Mouse (Mus musculus): ENCODE results near the gene Frrs1l. TPM values are rescaled to one million over a fixed set of nuclear protein-coding genes. Genes with fewer than 3 reads are reported as not detected.
A peak's percentile ranks its signal among the peaks of the same experiment; 100 is the strongest.

Gene Frrs1l
- polyA plus RNA-seq, 1 experiment from 2014 or later = 1.7 TPM

DNA sequence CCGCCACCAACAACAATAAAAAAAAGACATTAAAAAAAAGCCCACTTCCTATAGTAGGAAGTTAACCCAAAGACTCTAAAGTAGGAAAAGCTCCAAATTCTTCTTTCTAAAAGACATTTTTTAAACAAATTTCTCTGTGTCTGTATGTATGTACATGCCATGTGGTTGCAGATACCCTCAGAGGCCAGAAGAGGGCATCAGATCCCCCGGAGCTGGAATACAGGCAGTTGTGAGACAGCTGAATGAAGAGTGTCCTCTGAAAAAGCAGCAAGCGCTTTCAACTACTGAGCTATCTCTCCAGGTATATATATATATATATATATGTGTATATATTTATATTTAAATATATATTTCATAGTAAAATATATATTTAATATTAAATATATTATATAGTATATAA is 31.1 kb upstream of the Frrs1l start:
- 86% methylated on average over 3 of the region's 3 CpGs for WGBS
- no peak overlapping the region for H3K4me2 ChIP-seq
- no peak for ATAC-seq (ENCODE audit: insufficient read depth)

DNA sequence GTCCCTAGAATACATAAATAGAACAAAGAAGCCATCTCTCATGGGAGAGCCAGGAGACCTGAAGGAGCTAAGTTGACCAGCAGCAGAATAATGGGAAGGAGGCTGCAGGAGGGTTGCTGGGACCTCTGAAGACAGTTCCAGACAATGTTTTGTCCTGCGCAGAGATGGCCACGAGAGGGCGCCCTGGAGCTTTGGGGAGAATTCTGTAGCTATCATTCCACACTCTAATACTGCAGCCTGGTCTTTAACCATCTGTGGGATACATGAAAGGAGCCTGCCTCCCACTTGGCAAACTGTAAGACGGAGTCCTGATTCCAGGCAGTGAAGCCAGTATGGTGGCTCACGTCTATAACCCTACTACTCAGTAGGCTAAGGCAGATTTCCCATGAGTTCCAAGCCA is 27.0 kb upstream of the Frrs1l start:
- no peaks in the 10 kb centered on the region for H3K36me3 ChIP-seq (ENCODE audit: insufficient read depth)

More for the DNA sequence above, 31.1 kb upstream of the Frrs1l start:
- peak; percentile 35 for DNase-seq
- Histone ChIP-seq H3K27ac (ENCODE audit: low read depth) (no peak overlapping the region), H3K4me3 (ENCODE audit: low read depth, low read length) (no peak overlapping the region), H3K9me3 (ENCODE audit: low read depth, low read length) (no peaks in the 10 kb centered on the region), H3K9ac (no peak overlapping the region), H3K27me3 (ENCODE audit: insufficient read depth, low read length) (0 out of 2 replicates have a peak, but pooled peaks cover 3% of the 10 kb centered on the region), H3K36me3 (ENCODE audit: insufficient read depth) (no peaks in the 10 kb centered on the region), H3K4me1 (ENCODE audit: insufficient read depth) (0 out of 2 replicates have a peak, but pooled peaks cover 3% of the 10 kb centered on the region)
- peak; percentile 16 for TF ChIP-seq CTCF (IDR thresholded peaks at IDR 0.05; ENCODE audit: low read depth)

DNA sequence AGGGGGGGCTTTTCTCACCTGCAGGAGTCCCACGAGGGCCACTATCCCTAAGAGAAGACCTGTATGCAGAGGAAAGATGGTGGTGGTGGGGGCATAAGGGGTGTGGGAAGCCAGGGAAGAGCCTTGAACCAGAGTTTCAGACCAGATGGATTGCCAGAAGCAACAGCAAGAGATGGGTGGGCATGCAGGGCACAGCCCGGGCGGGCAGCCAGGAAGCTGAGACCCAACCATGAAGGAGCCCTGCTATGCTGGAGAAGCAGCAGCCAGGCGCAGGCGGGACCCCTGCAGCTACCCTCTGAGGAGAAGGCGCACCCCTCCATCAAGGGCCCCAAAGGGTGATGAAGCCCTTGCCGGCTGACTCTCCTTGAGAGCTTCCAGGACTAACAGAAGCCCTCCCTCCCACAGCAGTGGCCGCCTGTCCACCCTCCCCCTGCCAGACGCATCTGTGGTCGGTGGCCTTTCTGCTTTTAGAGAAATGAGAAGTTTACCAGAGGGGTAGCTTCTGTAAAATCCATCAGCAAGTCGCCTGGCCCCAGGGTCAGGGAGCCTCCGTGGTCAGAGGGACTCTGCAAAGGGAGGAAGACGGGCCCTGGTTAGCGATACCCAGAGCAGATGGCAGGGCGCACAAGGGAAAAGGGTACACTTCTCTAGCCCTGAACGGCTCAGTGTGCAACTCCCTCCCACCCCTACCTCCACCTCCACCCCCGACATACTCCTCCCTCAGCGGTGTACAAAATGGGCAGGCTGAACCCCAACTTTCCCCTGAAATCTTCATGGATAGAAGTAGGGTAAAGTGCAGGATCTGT is 26.4 kb upstream of the Frrs1l start:
- ATAC-seq (ENCODE audit: insufficient read depth) = no peak
- Histone ChIP-seq H3K9ac (no peak overlapping the region), H3K36me3 (ENCODE audit: insufficient read depth) (no peaks in the 10 kb centered on the region), H3K4me3 (ENCODE audit: low read depth, low read length) (no peak overlapping the region), H3K4me2 (no peak overlapping the region), H3K4me1 (ENCODE audit: insufficient read depth) (no peaks in the 10 kb centered on the region), H3K27me3 (ENCODE audit: insufficient read depth, low read length) (peaks cover 10% of the 10 kb centered on the region), H3K9me3 (ENCODE audit: low read depth, low read length) (no peaks in the 10 kb centered on the region), H3K27ac (ENCODE audit: low read depth) (no peak overlapping the region)
- 41% methylated on average over 18 of the region's 18 CpGs for WGBS
- no peak for TF ChIP-seq CTCF (IDR thresholded peaks at IDR 0.05; ENCODE audit: low read depth)
- DNase-seq = no peak

More for the DNA sequence above, 27.0 kb upstream of the Frrs1l start:
- DNase-seq (peak; percentile 84), ATAC-seq (ENCODE audit: insufficient read depth) (no peak)
- Histone ChIP-seq H3K27ac (ENCODE audit: low read depth) (no peak overlapping the region), H3K4me2 (no peak overlapping the region), H3K9me3 (ENCODE audit: low read depth, low read length) (no peaks in the 10 kb centered on the region), H3K4me3 (ENCODE audit: low read depth, low read length) (no peak overlapping the region), H3K27me3 (ENCODE audit: insufficient read depth, low read length) (peaks cover 7% of the 10 kb centered on the region; the same call in 1 of the 2 replicates), H3K9ac (no peak overlapping the region), H3K4me1 (ENCODE audit: insufficient read depth) (no peaks in the 10 kb centered on the region)
- peak; percentile 85 for TF ChIP-seq CTCF (IDR thresholded peaks at IDR 0.05; ENCODE audit: low read depth)
- WGBS = 20% methylated on average over 5 of the region's 5 CpGs

DNA sequence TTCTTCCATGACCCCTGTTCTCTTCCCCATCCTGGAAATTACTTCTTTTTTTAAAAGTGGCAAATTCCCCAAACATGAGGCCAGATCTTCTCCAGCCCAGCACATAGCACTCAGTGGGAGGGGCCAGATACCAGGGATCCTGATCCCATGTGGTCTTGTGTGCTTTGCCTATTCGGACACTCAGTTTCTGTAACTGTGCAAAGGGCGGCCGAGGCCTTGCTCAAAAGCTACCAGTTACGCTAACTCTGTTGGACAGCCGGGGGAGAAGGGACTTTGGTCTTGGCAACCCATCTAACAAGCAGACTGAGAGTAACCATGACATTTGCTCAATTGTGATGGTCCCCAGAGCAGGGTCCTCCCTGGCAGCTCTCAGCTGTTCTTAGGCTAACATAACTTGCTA is 24.8 kb upstream of the Frrs1l start:
- Histone ChIP-seq H3K9ac (no peak overlapping the region), H3K9me3 (ENCODE audit: low read depth, low read length) (no peaks in the 10 kb centered on the region), H3K36me3 (ENCODE audit: insufficient read depth) (no peaks in the 10 kb centered on the region), H3K4me2 (no peak overlapping the region), H3K4me1 (ENCODE audit: insufficient read depth) (no peaks in the 10 kb centered on the region), H3K27ac (ENCODE audit: low read depth) (no peak overlapping the region), H3K4me3 (ENCODE audit: low read depth, low read length) (no peak overlapping the region), H3K27me3 (ENCODE audit: insufficient read depth, low read length) (peaks cover 10% of the 10 kb centered on the region)
- no peak for ATAC-seq (ENCODE audit: insufficient read depth)
- no peak for TF ChIP-seq CTCF (IDR thresholded peaks at IDR 0.05; ENCODE audit: low read depth)
- WGBS = 84% methylated on average over 5 of the region's 5 CpGs
- no peak for DNase-seq

DNA sequence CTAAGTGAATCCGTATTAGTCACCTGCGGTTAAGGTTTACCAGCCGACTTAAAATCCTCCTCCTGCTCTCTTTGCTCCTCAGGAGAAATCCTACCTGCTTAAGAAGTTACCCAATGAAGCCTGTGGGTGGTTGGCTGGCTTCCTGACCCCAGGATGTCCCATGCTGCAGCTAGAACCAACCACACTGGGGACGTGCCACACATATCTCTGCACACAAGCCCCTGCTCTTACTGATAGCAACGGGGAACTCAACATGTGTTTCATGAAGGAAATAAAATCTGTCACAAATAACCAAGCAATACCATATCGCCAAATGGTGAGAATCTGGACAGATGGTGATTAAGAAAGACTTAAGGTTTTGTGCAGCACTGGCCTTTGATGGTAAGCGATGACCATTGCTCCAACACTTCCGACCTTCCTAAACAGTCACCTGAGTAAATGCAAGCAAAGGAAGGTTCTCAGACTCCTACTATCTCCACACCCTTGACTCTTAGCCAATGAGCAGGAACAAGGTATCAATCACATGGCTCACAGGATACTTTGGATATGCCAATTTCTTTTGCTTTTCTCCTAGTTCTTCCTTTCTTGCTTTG is 21.4 kb upstream of the Frrs1l start:
- H3K27me3 ChIP-seq (ENCODE audit: insufficient read depth, low read length) = peaks cover 10% of the 10 kb centered on the region
- no peak overlapping the region for H3K4me3 ChIP-seq (ENCODE audit: low read depth, low read length)
- TF ChIP-seq CTCF (IDR thresholded peaks at IDR 0.05; ENCODE audit: low read depth) = no peak
- no peak overlapping the region for H3K27ac ChIP-seq (ENCODE audit: low read depth)
- no peak overlapping the region for H3K4me2 ChIP-seq
- H3K36me3 ChIP-seq (ENCODE audit: insufficient read depth) = no peaks in the 10 kb centered on the region
- H3K9me3 ChIP-seq (ENCODE audit: low read depth, low read length) = no peaks in the 10 kb centered on the region
- DNase-seq (no peak), ATAC-seq (ENCODE audit: insufficient read depth) (no peak)
- no peaks in the 10 kb centered on the region for H3K4me1 ChIP-seq (ENCODE audit: insufficient read depth)
- WGBS = 51% methylated on average over 8 of the region's 8 CpGs
- no peak overlapping the region for H3K9ac ChIP-seq

DNA sequence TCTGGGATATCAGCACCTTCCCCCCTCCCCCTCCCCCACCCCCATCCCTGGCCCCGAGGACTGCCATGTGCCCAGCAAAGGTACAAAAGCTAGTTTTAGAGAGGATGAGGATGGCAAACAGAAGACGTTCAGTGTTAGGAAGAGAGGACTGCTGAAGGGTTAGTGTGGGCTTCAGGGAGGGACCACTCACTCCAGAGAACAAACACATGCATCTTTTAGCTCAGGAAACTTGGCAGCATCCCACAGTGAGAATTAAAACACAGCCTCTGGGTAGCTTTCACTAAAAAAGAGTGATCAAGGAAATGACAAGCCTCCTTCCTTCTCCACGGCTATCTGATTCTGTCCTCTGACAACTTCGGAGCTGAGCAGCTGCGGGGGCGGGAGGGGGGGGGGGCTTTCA is 20.7 kb upstream of the Frrs1l start:
- 4% methylated on average over 6 of the region's 6 CpGs for WGBS
- ATAC-seq (ENCODE audit: insufficient read depth) = no peak
- Histone ChIP-seq H3K9me3 (ENCODE audit: low read depth, low read length) (no peaks in the 10 kb centered on the region), H3K4me2 (no peak overlapping the region), H3K4me1 (ENCODE audit: insufficient read depth) (no peaks in the 10 kb centered on the region), H3K27ac (ENCODE audit: low read depth) (no peak overlapping the region), H3K27me3 (ENCODE audit: insufficient read depth, low read length) (peaks cover 7% of the 10 kb centered on the region), H3K9ac (no peak overlapping the region), H3K36me3 (ENCODE audit: insufficient read depth) (no peaks in the 10 kb centered on the region), H3K4me3 (ENCODE audit: low read depth, low read length) (no peak overlapping the region)
- TF ChIP-seq CTCF (IDR thresholded peaks at IDR 0.05; ENCODE audit: low read depth) = no peak
- peak; percentile 30 for DNase-seq

DNA sequence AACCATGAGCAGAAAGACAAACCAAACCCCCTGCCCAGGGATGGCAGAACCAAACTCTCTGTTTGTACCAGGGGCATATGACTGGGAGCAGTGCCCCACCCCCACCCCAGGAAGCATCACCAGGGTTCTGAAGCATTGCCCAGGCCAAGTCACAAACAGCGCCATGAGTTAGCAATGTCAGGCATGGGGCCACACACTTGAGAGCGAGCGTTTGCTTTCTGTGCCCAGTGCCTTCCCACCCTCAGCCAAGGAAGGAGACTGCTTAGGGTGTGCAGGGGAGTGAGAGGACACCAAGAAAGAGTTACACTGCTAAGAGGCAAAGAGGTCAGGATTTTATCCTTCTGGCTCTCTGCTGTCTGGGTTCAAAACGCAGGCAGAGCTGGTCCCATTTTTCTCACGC is 20.2 kb upstream of the Frrs1l start:
- Histone ChIP-seq H3K4me3 (ENCODE audit: low read depth, low read length) (no peak overlapping the region), H3K36me3 (ENCODE audit: insufficient read depth) (no peaks in the 10 kb centered on the region), H3K4me2 (no peak overlapping the region), H3K9me3 (ENCODE audit: low read depth, low read length) (no peaks in the 10 kb centered on the region), H3K4me1 (ENCODE audit: insufficient read depth) (no peaks in the 10 kb centered on the region), H3K27me3 (ENCODE audit: insufficient read depth, low read length) (peaks cover 7% of the 10 kb centered on the region), H3K9ac (no peak overlapping the region), H3K27ac (ENCODE audit: low read depth) (no peak overlapping the region)
- no peak for TF ChIP-seq CTCF (IDR thresholded peaks at IDR 0.05; ENCODE audit: low read depth)
- DNase-seq = no peak
- 36% methylated on average over 5 of the region's 5 CpGs for WGBS
- ATAC-seq (ENCODE audit: insufficient read depth) = no peak

All from lung, embryonic 14.5 days (tissue).